12 mouse cellular contexts compared by ENCODE assay signal in genomic region chr2:27085801-27086200, GRCm38 (mm10). TPM values are rescaled to one million over a fixed set of nuclear protein-coding genes. Genes with fewer than 3 reads are reported as not detected.
DNase-seq lines count a peak whose midpoint lies in the region; ATAC-seq lines count a peak whose summit lies in the region.
"Had no signal": no experiment of that assay in that cellular context is flagged by ENCODE, and none has a peak within 500 bp of the region (broad histone marks: within the 10 kb centered on the region; RNA-seq: fewer than 3 reads in every experiment).

No protein-coding gene starts in this region.

- no peak overlapping the region for H3K27ac ChIP-seq in lung, embryonic 16.5 days (ENCODE audit: low read length)
- H3K27ac ChIP-seq in embryonic facial prominence, embryonic 12.5 days: peak overlapping the region; percentile 61; the same call in 1 of the 2 replicates
- H3K27ac ChIP-seq in limb, embryonic 13.5 days: no peak overlapping the region
- H3K27ac ChIP-seq: forebrain, embryonic 10.5 days; midbrain, embryonic 15.5 days had no signal

- no peak overlapping the region for H3K4me2 ChIP-seq in lung, embryonic 16.5 days (ENCODE audit: low read depth, low read length)
- no peak overlapping the region for H3K4me2 ChIP-seq in embryonic facial prominence, embryonic 12.5 days (replicated peaks)
- H3K4me2 ChIP-seq in limb, embryonic 13.5 days (replicated peaks): no peak overlapping the region
- H3K4me2 ChIP-seq: midbrain, embryonic 15.5 days had no signal

- peak; percentile 21; the same call in 1 of the 2 replicates for ATAC-seq in lung, embryonic 16.5 days (ENCODE audit: low read depth)
- ATAC-seq in embryonic facial prominence, embryonic 12.5 days (ENCODE audit: insufficient number of reproducible peaks, insufficient read depth, low FRiP score, low TSS enrichment): 0 out of 2 replicates have a peak, but pooled peaks have one; percentile 30
- peak; percentile 33; the same call in 1 of the 2 replicates for ATAC-seq in limb, embryonic 13.5 days (ENCODE audit: low FRiP score, low read depth)
- ATAC-seq: hindbrain, embryonic 16.5 days; midbrain, embryonic 15.5 days had no signal

- DNase-seq in heart, postnatal 10 days: peak; percentile 41
- DNase-seq in heart, postnatal 36 days: no peak
- DNase-seq in lung, postnatal 36 days: no peak
- DNase-seq in natural killer cell, adult 2 months (ENCODE audit: low spot score in 2 of 2): no peak
- DNase-seq: cerebellum, adult 18-20 months had no signal

- H3K4me3 ChIP-seq in lung, embryonic 16.5 days (ENCODE audit: low read length): no peak overlapping the region
- no peak overlapping the region for H3K4me3 ChIP-seq in embryonic facial prominence, embryonic 12.5 days
- no peak overlapping the region for H3K4me3 ChIP-seq in limb, embryonic 13.5 days
- H3K4me3 ChIP-seq: forebrain, embryonic 10.5 days; midbrain, embryonic 15.5 days had no signal

- H3K27me3 ChIP-seq in lung, embryonic 16.5 days (ENCODE audit: control insufficient read depth, insufficient read depth, low read depth, low read length): no peaks in the 10 kb centered on the region
- H3K27me3 ChIP-seq in embryonic facial prominence, embryonic 12.5 days: no peaks in the 10 kb centered on the region
- H3K27me3 ChIP-seq in limb, embryonic 13.5 days: peaks cover 7% of the 10 kb centered on the region; the same call in 1 of the 2 replicates
- H3K27me3 ChIP-seq: midbrain, embryonic 15.5 days had no signal

- peaks cover 58% of the 10 kb centered on the region for H3K4me1 ChIP-seq in lung, embryonic 16.5 days (replicated peaks; ENCODE audit: control insufficient read depth, insufficient read depth, low read length)
- peaks cover 25% of the 10 kb centered on the region for H3K4me1 ChIP-seq in embryonic facial prominence, embryonic 12.5 days
- peaks cover 60% of the 10 kb centered on the region for H3K4me1 ChIP-seq in limb, embryonic 13.5 days
- H3K4me1 ChIP-seq: midbrain, embryonic 15.5 days had no signal

- H3K9ac ChIP-seq in lung, embryonic 16.5 days (ENCODE audit: low read length): no peak overlapping the region
- H3K9ac ChIP-seq in embryonic facial prominence, embryonic 12.5 days: no peak overlapping the region
- no peak overlapping the region for H3K9ac ChIP-seq in limb, embryonic 13.5 days
- H3K9ac ChIP-seq: midbrain, embryonic 15.5 days had no signal

- H3K36me3 ChIP-seq in lung, embryonic 16.5 days (ENCODE audit: control insufficient read depth, insufficient read depth, low read length): no peaks in the 10 kb centered on the region
- no peaks in the 10 kb centered on the region for H3K36me3 ChIP-seq in embryonic facial prominence, embryonic 12.5 days
- H3K36me3 ChIP-seq in limb, embryonic 13.5 days: no peaks in the 10 kb centered on the region
- H3K36me3 ChIP-seq: forebrain, embryonic 10.5 days; midbrain, embryonic 15.5 days had no signal

- intact Hi-C loops in heart, postnatal 10 days (cut with DNase I): no loop called here
- intact Hi-C loops in heart, postnatal 36 days (cut with DNase I): no loop called here

- WGBS in lung, embryonic 16.5 days: 13% methylated on average over 2 of the region's 2 CpGs
- 16% methylated on average over 2 of the region's 2 CpGs for WGBS in embryonic facial prominence, embryonic 12.5 days
- 10% methylated on average over 2 of the region's 2 CpGs for WGBS in limb, embryonic 13.5 days

- no peaks in the 10 kb centered on the region for H3K9me3 ChIP-seq in lung, embryonic 16.5 days (ENCODE audit: control insufficient read depth, low read length)
- no peaks in the 10 kb centered on the region for H3K9me3 ChIP-seq in embryonic facial prominence, embryonic 12.5 days
- no peaks in the 10 kb centered on the region for H3K9me3 ChIP-seq in limb, embryonic 13.5 days
- H3K9me3 ChIP-seq: forebrain, embryonic 10.5 days; midbrain, embryonic 15.5 days had no signal

RNA-seq across cellular contexts. Expression of gene Adamtsl2, which starts 6.6 kb away (rescaled TPM):
- total RNA-seq in heart, postnatal 10 days (2021): 10 to 100 TPM in 1 of 2 experiments, 1 to 10 TPM in 1; 8.7 to 19.4 TPM
- total RNA-seq in heart, postnatal 36 days (2021): 10 to 100 TPM; 20.3 to 21.4 TPM
- polyA plus RNA-seq in lung, embryonic 16.5 days (2015; fragmentation: Nextera tagmentation; extraction: Ambion mirVana): 27.9 and 28.4 TPM in 2 replicates
- polyA plus RNA-seq in embryonic facial prominence, embryonic 12.5 days (2016; fragmentation: Nextera tagmentation; extraction: Ambion mirVana): 4.4 and 6.9 TPM in 2 replicates
- 13.3 and 13.8 TPM in 2 replicates for polyA plus RNA-seq in limb, embryonic 13.5 days (2015; fragmentation: Nextera tagmentation; extraction: Ambion mirVana)

RNA-seq across cellular contexts. Expression of gene Mymk, which starts 13.8 kb away (rescaled TPM):
- total RNA-seq in heart, postnatal 10 days (2021): under 1 TPM in 1 of 2 experiments, not detected in 1; 0.22 TPM
- not detected for total RNA-seq in heart, postnatal 36 days (2021)
- 1.6 and 3.4 TPM in 2 replicates for polyA plus RNA-seq in lung, embryonic 16.5 days (2015; fragmentation: Nextera tagmentation; extraction: Ambion mirVana)
- polyA plus RNA-seq in embryonic facial prominence, embryonic 12.5 days (2016; fragmentation: Nextera tagmentation; extraction: Ambion mirVana): 8.7 and 12.1 TPM in 2 replicates
- polyA plus RNA-seq in limb, embryonic 13.5 days (2015; fragmentation: Nextera tagmentation; extraction: Ambion mirVana): 43.3 and 49.0 TPM in 2 replicates
- polyA plus RNA-seq: forebrain, embryonic 10.5 days had no signal

RNA-seq across cellular contexts. Expression of gene Fam163b, which starts 56.5 kb away (rescaled TPM):
- under 1 TPM; 0.37 to 0.38 TPM for total RNA-seq in heart, postnatal 10 days (2021)
- under 1 TPM; 0.19 to 0.43 TPM for total RNA-seq in heart, postnatal 36 days (2021)
- 0.54 and 0.64 TPM in 2 replicates for polyA plus RNA-seq in lung, embryonic 16.5 days (2015; fragmentation: Nextera tagmentation; extraction: Ambion mirVana)
- 0.24 and 0.29 TPM in 2 replicates for polyA plus RNA-seq in embryonic facial prominence, embryonic 12.5 days (2016; fragmentation: Nextera tagmentation; extraction: Ambion mirVana)
- 0.46 and 0.52 TPM in 2 replicates for polyA plus RNA-seq in limb, embryonic 13.5 days (2015; fragmentation: Nextera tagmentation; extraction: Ambion mirVana)
- polyA plus RNA-seq: liver, embryonic 16.5 days had no signal

RNA-seq across cellular contexts. Expression of gene Slc2a6, which starts 58.0 kb away (rescaled TPM):
- under 1 TPM in 1 of 2 experiments, not detected in 1; 0.14 TPM for total RNA-seq in heart, postnatal 10 days (2021)
- total RNA-seq in heart, postnatal 36 days (2021): under 1 TPM in 1 of 2 experiments, not detected in 1; 0.73 TPM
- polyA plus RNA-seq in lung, embryonic 16.5 days (2015; fragmentation: Nextera tagmentation; extraction: Ambion mirVana): 0.63 and 0.85 TPM in 2 replicates
- 1.0 and 1.9 TPM in 2 replicates for polyA plus RNA-seq in embryonic facial prominence, embryonic 12.5 days (2016; fragmentation: Nextera tagmentation; extraction: Ambion mirVana)
- 0.75 and 0.77 TPM in 2 replicates for polyA plus RNA-seq in limb, embryonic 13.5 days (2015; fragmentation: Nextera tagmentation; extraction: Ambion mirVana)

Comparison
In these comparisons a context has a peak if more than half of its experiments do, and no peak if none do; other contexts are left out.
1. DNase-seq: peak in heart, postnatal 10 days (2 of 2); none in heart, postnatal 36 days (0 of 2), lung, postnatal 36 days (single experiment) and natural killer cell, adult 2 months (0 of 2).
2. Peak in every context shown above with its lines, with median percentiles within 50 percentile points of each other: ATAC-seq.